Comparison of ENCODE assay signal across 8 mouse cellular contexts in genomic region chr2:29252599-29253204, GRCm38 (mm10). TPM values are rescaled to one million over a fixed set of nuclear protein-coding genes. Genes with fewer than 3 reads are reported as not detected.
DNase-seq lines count a peak whose midpoint lies in the region; ATAC-seq and TF ChIP-seq lines count a peak whose summit lies in the region.

Gene Ntng2 (minus strand): TSS chr2:29253005.

- peak within 1 kb of the TSS; percentile 79 for H3K4me3 ChIP-seq in cerebellum, adult 2 months (replicated peaks; ENCODE audit: insufficient read depth, low read depth, low read length)
- peak within 1 kb of the TSS; percentile 62 for H3K4me3 ChIP-seq in forebrain, postnatal 0 days (ENCODE audit: low read depth, low read length)
- peak within 1 kb of the TSS; percentile 74 for H3K4me3 ChIP-seq in hindbrain, embryonic 10.5 days
- H3K4me3 ChIP-seq in lung, embryonic 16.5 days (ENCODE audit: low read length), result peak within 1 kb of the TSS; percentile 59

- peak; percentile 50 to 56 for DNase-seq in cerebellum, adult 2 months
- DNase-seq in cerebellum, adult 11 months, result no peak
- DNase-seq in adrenal gland, postnatal 14 days, result peak; percentile 86
- peak; percentile 64 for DNase-seq in forebrain, postnatal 0 days
- DNase-seq in hindbrain, embryonic 10.5 days (ENCODE audit: low spot score), result peak; percentile 73
- DNase-seq in layer of hippocampus, adult 9-11 months, result peak; percentile 48
- peak; percentile 68 for DNase-seq in retina, embryonic 14.5 days (ENCODE audit: low spot score)

- ATAC-seq in forebrain, postnatal 0 days, result peak; percentile 53
- peak; percentile 47 for ATAC-seq in lung, embryonic 16.5 days (ENCODE audit: low read depth)

- H3K4me1 ChIP-seq in cerebellum, adult 2 months (ENCODE audit: control insufficient read depth, insufficient read depth, low read length), result no peaks in the 10 kb centered on the region
- H3K4me1 ChIP-seq in forebrain, postnatal 0 days (ENCODE audit: insufficient read depth), result no peaks in the 10 kb centered on the region
- peaks cover 75% of the 10 kb centered on the region for H3K4me1 ChIP-seq in hindbrain, embryonic 10.5 days (replicated peaks)
- peaks cover 21% of the 10 kb centered on the region for H3K4me1 ChIP-seq in lung, embryonic 16.5 days (replicated peaks; ENCODE audit: control insufficient read depth, insufficient read depth, low read length)

- no peaks in the 10 kb centered on the region for H3K36me3 ChIP-seq in forebrain, postnatal 0 days (ENCODE audit: insufficient read depth)
- no peaks in the 10 kb centered on the region for H3K36me3 ChIP-seq in hindbrain, embryonic 10.5 days
- no peaks in the 10 kb centered on the region for H3K36me3 ChIP-seq in lung, embryonic 16.5 days (ENCODE audit: control insufficient read depth, insufficient read depth, low read length)

- H3K27ac ChIP-seq in cerebellum, adult 2 months (ENCODE audit: insufficient read depth, low read length), result no peak within 1 kb of the TSS
- peak within 1 kb of the TSS; percentile 89 for H3K27ac ChIP-seq in forebrain, postnatal 0 days (ENCODE audit: low read depth, low read length)
- H3K27ac ChIP-seq in hindbrain, embryonic 10.5 days, result peak within 1 kb of the TSS; percentile 85
- H3K27ac ChIP-seq in lung, embryonic 16.5 days (ENCODE audit: low read length), result no peak within 1 kb of the TSS

- WGBS in cerebellum, adult 2 months, result under 1% methylated on average over 52 of the region's 54 CpGs
- WGBS in forebrain, postnatal 0 days, result 2% methylated on average over 41 of the region's 54 CpGs
- WGBS in hindbrain, embryonic 10.5 days, result under 1% methylated on average over 54 of the region's 54 CpGs
- WGBS in lung, embryonic 16.5 days, result under 1% methylated on average over 49 of the region's 54 CpGs

- peak within 1 kb of the TSS; percentile 96 for H3K4me2 ChIP-seq in forebrain, postnatal 0 days (ENCODE audit: low read depth)
- H3K4me2 ChIP-seq in lung, embryonic 16.5 days (ENCODE audit: low read depth, low read length), result peak within 1 kb of the TSS; percentile 99

- no peaks in the 10 kb centered on the region for H3K27me3 ChIP-seq in cerebellum, adult 2 months (ENCODE audit: control insufficient read depth, insufficient read depth, low read length)
- peaks cover 7% of the 10 kb centered on the region; the same call in 1 of the 2 replicates for H3K27me3 ChIP-seq in forebrain, postnatal 0 days (ENCODE audit: insufficient read depth, low read length)
- peaks cover 100% of the 10 kb centered on the region for H3K27me3 ChIP-seq in hindbrain, embryonic 10.5 days (ENCODE audit: insufficient read depth, poor library complexity, severe bottlenecking)
- H3K27me3 ChIP-seq in lung, embryonic 16.5 days (ENCODE audit: control insufficient read depth, insufficient read depth, low read depth, low read length), result peaks cover 77% of the 10 kb centered on the region

- no peak for TF ChIP-seq CTCF in cerebellum, adult 2 months (IDR thresholded peaks at IDR 0.05; ENCODE audit: borderline replicate concordance, insufficient read depth, low read depth, low read length)
- TF ChIP-seq CTCF in forebrain, postnatal 0 days (IDR thresholded peaks at IDR 0.05; ENCODE audit: low read depth), result no peak

- H3K9me3 ChIP-seq in forebrain, postnatal 0 days (ENCODE audit: low read length), result no peaks in the 10 kb centered on the region
- H3K9me3 ChIP-seq in hindbrain, embryonic 10.5 days, result no peaks in the 10 kb centered on the region
- no peaks in the 10 kb centered on the region for H3K9me3 ChIP-seq in lung, embryonic 16.5 days (ENCODE audit: control insufficient read depth, low read length)

- H3K9ac ChIP-seq in forebrain, postnatal 0 days, result peak within 1 kb of the TSS; percentile 68
- H3K9ac ChIP-seq in lung, embryonic 16.5 days (ENCODE audit: low read length), result peak within 1 kb of the TSS; percentile 62

- no peak for TF ChIP-seq POLR2A in cerebellum, adult 2 months (IDR thresholded peaks at IDR 0.05; ENCODE audit: borderline replicate concordance, insufficient read depth, low read length)

RNA-seq across cellular contexts. Expression of gene Ntng2, which starts in this region (rescaled TPM):
- polyA plus RNA-seq in cerebellum, adult 2 months (2012; rRNA removed), result 25.7 and 26.0 TPM in 2 replicates
- 20.6 and 25.2 TPM in 2 replicates for total RNA-seq in adrenal gland, postnatal 14 days (2021)
- 33.0 and 33.6 TPM in 2 replicates for total RNA-seq in forebrain, postnatal 0 days (2014; rRNA removed)
- polyA plus RNA-seq in forebrain, postnatal 0 days (2015; fragmentation: Nextera tagmentation; extraction: Ambion mirVana), result 8.0 and 8.6 TPM in 2 replicates
- polyA plus RNA-seq in hindbrain, embryonic 10.5 days (2016; fragmentation: Nextera tagmentation; extraction: Ambion mirVana), result 1.4 and 1.7 TPM in 2 replicates
- 0.46 and 0.72 TPM in 2 replicates for polyA plus RNA-seq in lung, embryonic 16.5 days (2015; fragmentation: Nextera tagmentation; extraction: Ambion mirVana)

Comparison
In these comparisons a context has a peak if more than half of its experiments do, and no peak if none do; other contexts are left out.
1. Peak in ATAC-seq, H3K4me3 ChIP-seq, H3K9ac ChIP-seq and H3K4me2 ChIP-seq in lung, embryonic 16.5 days; RNA of the gene not detected or under 1 TPM.
2. H3K27ac ChIP-seq: peak in forebrain, postnatal 0 days (single experiment) and hindbrain, embryonic 10.5 days (single experiment); none in cerebellum, adult 2 months (single experiment) and lung, embryonic 16.5 days (single experiment).
3. Peak in every context shown above with its lines, with median percentiles within 50 percentile points of each other: H3K4me3 ChIP-seq.